Mouse (Mus musculus): ENCODE data around the gene Erich6.

DNA sequence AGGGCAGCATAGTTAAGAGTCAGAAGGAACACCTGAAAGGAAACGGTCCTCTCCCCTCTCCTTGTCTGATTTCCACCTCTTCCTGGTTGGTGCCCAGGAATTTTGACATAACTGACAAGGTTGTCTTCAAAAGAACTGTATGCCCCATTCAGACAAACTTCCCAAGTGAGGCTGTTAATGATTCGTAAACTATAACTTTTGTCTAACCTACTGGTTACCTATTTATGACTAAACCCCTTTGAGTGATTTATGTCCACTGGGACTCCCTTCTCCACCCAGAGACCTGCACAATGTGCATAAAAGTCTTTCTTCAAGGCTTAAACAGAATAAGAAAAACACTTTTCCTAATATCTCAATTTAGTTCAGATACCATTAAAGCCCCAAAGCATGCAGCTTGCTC is 10.2 kb upstream of the Erich6 start:
- TF ChIP-seq POLR2A (IDR thresholded peaks at IDR 0.05; ENCODE audit: borderline replicate concordance, low read depth, low read length) (no peak), CTCF (IDR thresholded peaks at IDR 0.05; ENCODE audit: low read depth, low read length) (no peak)
